8 mouse cellular contexts compared by ENCODE assay signal in genomic region chr14:13961401-13962112, GRCm38 (mm10). TPM values are rescaled to one million over a fixed set of nuclear protein-coding genes. Genes with fewer than 3 reads are reported as not detected.
DNase-seq lines count a peak whose midpoint lies in the region; ATAC-seq and TF ChIP-seq lines count a peak whose summit lies in the region.

Atxn7 (plus strand) TSS chr14:13961440.
Thoc7 (minus strand) TSS chr14:13961852.

- peak within 1 kb of the TSS; percentile 85 for H3K4me3 ChIP-seq in embryonic facial prominence, embryonic 13.5 days
- peak within 1 kb of the TSS; percentile 95 for H3K4me3 ChIP-seq in liver, embryonic 11.5 days (ENCODE audit: low read depth, low read length)
- H3K4me3 ChIP-seq in myocyte = peak within 1 kb of the TSS; percentile 64
- H3K4me3 ChIP-seq in stomach, postnatal 0 days (ENCODE audit: low read depth, low read length) = peak within 1 kb of the TSS; percentile 95

- WGBS in embryonic facial prominence, embryonic 13.5 days = 4% methylated on average over 38 of the region's 56 CpGs
- 4% methylated on average over 48 of the region's 56 CpGs for WGBS in liver, embryonic 11.5 days
- 3% methylated on average over 44 of the region's 56 CpGs for WGBS in stomach, postnatal 0 days

- H3K9ac ChIP-seq in embryonic facial prominence, embryonic 13.5 days = peak within 1 kb of the TSS; percentile 97
- H3K9ac ChIP-seq in liver, embryonic 11.5 days (ENCODE audit: low read depth, low read length) = peak within 1 kb of the TSS; percentile 98
- H3K9ac ChIP-seq in stomach, postnatal 0 days (ENCODE audit: low read length) = peak within 1 kb of the TSS; percentile 98

- no peak for TF ChIP-seq POLR2A in myocyte (IDR thresholded peaks at IDR 0.05; ENCODE audit: insufficient read length, low read depth)

- DNase-seq in B cell, adult 2 months = peak; percentile 61 to 69
- DNase-seq in adrenal gland, postnatal 14 days = peak; percentile 67
- DNase-seq in heart, adult 8-10 months (ENCODE audit: low spot score) = peak; percentile 20
- peak; percentile 39 to 58 for DNase-seq in kidney, adult 8-10 months
- DNase-seq in liver, embryonic 11.5 days (ENCODE audit: low spot score) = peak; percentile 68
- DNase-seq in stomach, postnatal 0 days (ENCODE audit: low spot score) = peak; percentile 67

- peaks cover 35% of the 10 kb centered on the region for H3K79me2 ChIP-seq in myocyte (ENCODE audit: control insufficient read depth, insufficient read depth)

- no peak for TF ChIP-seq EP300 in stomach, postnatal 0 days (optimal IDR thresholded peaks at IDR 0.05)

- H3K36me3 ChIP-seq in embryonic facial prominence, embryonic 13.5 days = no peaks in the 10 kb centered on the region
- no peaks in the 10 kb centered on the region; the same call in 1 of the 2 replicates for H3K36me3 ChIP-seq in liver, embryonic 11.5 days (ENCODE audit: control insufficient read depth, insufficient read depth, low read length)
- H3K36me3 ChIP-seq in myocyte (ENCODE audit: control insufficient read depth, insufficient read depth) = no peaks in the 10 kb centered on the region
- H3K36me3 ChIP-seq in stomach, postnatal 0 days (ENCODE audit: control insufficient read depth, insufficient read depth, low read length) = no peaks in the 10 kb centered on the region

- peak; percentile 63 for ATAC-seq in embryonic facial prominence, embryonic 13.5 days (ENCODE audit: insufficient number of reproducible peaks, insufficient read depth, low FRiP score, low TSS enrichment, low read depth)
- peak; percentile 70 for ATAC-seq in liver, embryonic 11.5 days (replicated peaks; ENCODE audit: low FRiP score)
- peak; percentile 83 for ATAC-seq in stomach, postnatal 0 days (ENCODE audit: low FRiP score, low TSS enrichment)

- H3K27me3 ChIP-seq in embryonic facial prominence, embryonic 13.5 days = no peaks in the 10 kb centered on the region
- H3K27me3 ChIP-seq in liver, embryonic 11.5 days (replicated peaks; ENCODE audit: control insufficient read depth, insufficient read depth, low read length) = no peaks in the 10 kb centered on the region
- H3K27me3 ChIP-seq in myocyte (ENCODE audit: control insufficient read depth, insufficient read depth, insufficient read length) = no peaks in the 10 kb centered on the region
- no peaks in the 10 kb centered on the region for H3K27me3 ChIP-seq in stomach, postnatal 0 days (ENCODE audit: control insufficient read depth, insufficient read depth, low read length)

- peaks cover 17% of the 10 kb centered on the region for H3K4me1 ChIP-seq in embryonic facial prominence, embryonic 13.5 days
- H3K4me1 ChIP-seq in liver, embryonic 11.5 days (replicated peaks; ENCODE audit: control insufficient read depth, insufficient read depth, low read length) = peaks cover 19% of the 10 kb centered on the region
- no peaks in the 10 kb centered on the region; the same call in 1 of the 2 replicates for H3K4me1 ChIP-seq in stomach, postnatal 0 days (replicated peaks; ENCODE audit: control insufficient read depth, insufficient read depth)

- H3K27ac ChIP-seq in embryonic facial prominence, embryonic 13.5 days = peak within 1 kb of the TSS; percentile 87
- peak within 1 kb of the TSS; percentile 85 for H3K27ac ChIP-seq in liver, embryonic 11.5 days (ENCODE audit: low read depth, low read length)
- peak within 1 kb of the TSS; percentile 97 for H3K27ac ChIP-seq in stomach, postnatal 0 days (replicated peaks)

- peak within 1 kb of the TSS; percentile 99 for H3ac ChIP-seq in myocyte (ENCODE audit: control insufficient read depth, insufficient read length)

- no peak for TF ChIP-seq CTCF in stomach, postnatal 0 days (IDR thresholded peaks at IDR 0.05; ENCODE audit: low read depth)

- peak within 1 kb of the TSS; percentile 65 for H3K4me2 ChIP-seq in embryonic facial prominence, embryonic 13.5 days
- peak within 1 kb of the TSS; percentile 75 for H3K4me2 ChIP-seq in liver, embryonic 11.5 days
- H3K4me2 ChIP-seq in myocyte (ENCODE audit: low read depth) = peak within 1 kb of the TSS; percentile 67
- H3K4me2 ChIP-seq in stomach, postnatal 0 days (replicated peaks; ENCODE audit: low read depth) = peak within 1 kb of the TSS; percentile 71

- H3K9me3 ChIP-seq in embryonic facial prominence, embryonic 13.5 days = no peaks in the 10 kb centered on the region
- no peaks in the 10 kb centered on the region for H3K9me3 ChIP-seq in liver, embryonic 11.5 days (ENCODE audit: control insufficient read depth, low read length)
- no peaks in the 10 kb centered on the region for H3K9me3 ChIP-seq in stomach, postnatal 0 days (ENCODE audit: control insufficient read depth, low read length)

TF ChIP-seq in myocyte, 11 proteins besides CTCF, POLR2A, EP300 and RAD21:
- TF ChIP-seq E2F4 (IDR thresholded peaks at IDR 0.05; ENCODE audit: insufficient read depth) (no peak), SRF (IDR thresholded peaks at IDR 0.05; ENCODE audit: control insufficient read depth, insufficient read length, low read depth) (no peak), MAX (IDR thresholded peaks at IDR 0.05; ENCODE audit: low read depth) (no peak), MYOD1 (IDR thresholded peaks at IDR 0.05; ENCODE audit: control insufficient read depth in 1 of 3, insufficient read length in 2 of 3, low read depth in 2 of 3) (no peak), TCF3 (IDR thresholded peaks at IDR 0.05; ENCODE audit: insufficient read length, low read depth) (no peak), USF1 (IDR thresholded peaks at IDR 0.05; ENCODE audit: low read depth) (no peak), CEBPB (IDR thresholded peaks at IDR 0.05; ENCODE audit: insufficient read depth, poor library complexity, severe bottlenecking) (no peak)
TF ChIP-seq in myocyte: peak in this region for 0.

RNA-seq across cellular contexts. Expression of gene Atxn7, which starts in this region (rescaled TPM):
- 28.0 and 36.7 TPM in 2 replicates for total RNA-seq in adrenal gland, postnatal 14 days (2021)
- polyA plus RNA-seq in embryonic facial prominence, embryonic 13.5 days (2015; fragmentation: Nextera tagmentation; extraction: Ambion mirVana) = 5.0 and 5.6 TPM in 2 replicates
- total RNA-seq in heart, adult 8-10 months (2022) = 10 to 100 TPM; 12.5 to 17.3 (median 16.1) TPM
- polyA plus RNA-seq in liver, embryonic 11.5 days (2014; fragmentation: Nextera tagmentation; extraction: Ambion mirVana) = 3.0 and 4.0 TPM in 2 replicates
- polyA plus RNA-seq in myocyte (2012; fragmentation: generic; extraction: Trizol) = 1.4 TPM
- 3.7 and 4.3 TPM in 2 replicates for polyA plus RNA-seq in stomach, postnatal 0 days (2015; fragmentation: Nextera tagmentation; extraction: Ambion mirVana)

RNA-seq across cellular contexts. Expression of gene Thoc7, which starts in this region (rescaled TPM):
- 133 and 139 TPM in 2 replicates for total RNA-seq in adrenal gland, postnatal 14 days (2021)
- polyA plus RNA-seq in embryonic facial prominence, embryonic 13.5 days (2015; fragmentation: Nextera tagmentation; extraction: Ambion mirVana) = 200 and 231 TPM in 2 replicates
- total RNA-seq in heart, adult 8-10 months (2022) = 10 to 100 TPM; 80.7 to 94.7 (median 81.9) TPM
- 178 and 191 TPM in 2 replicates for polyA plus RNA-seq in liver, embryonic 11.5 days (2014; fragmentation: Nextera tagmentation; extraction: Ambion mirVana)
- 66.5 TPM for polyA plus RNA-seq in myocyte (2012; fragmentation: generic; extraction: Trizol)
- 130 and 138 TPM in 2 replicates for polyA plus RNA-seq in stomach, postnatal 0 days (2015; fragmentation: Nextera tagmentation; extraction: Ambion mirVana)

Comparison
In these comparisons a context has a peak if more than half of its experiments do, and no peak if none do; other contexts are left out.
1. Peak in every context shown above with its lines: DNase-seq, ATAC-seq, H3K4me3 ChIP-seq and H3K27ac ChIP-seq.